Mouse (Mus musculus): ENCODE data around the gene Rnpepl1.

Gene Rnpepl1

GRCm38 (mm10) chr1:92906779-92907631, 3.6 kb upstream of the Rnpepl1 start, which contains the start of gene Dusp28:
TSS of gene Dusp28 (plus strand) at chr1:92906981.
- DNase-seq (ENCODE audit: low spot score) = peak; percentile 96

- no peak for DNase-seq (ENCODE audit: low spot score)
These were observed 2.8 kb upstream of the Rnpepl1 start for GRCm38 (mm10) chr1:92907632-92908360.

DNA sequence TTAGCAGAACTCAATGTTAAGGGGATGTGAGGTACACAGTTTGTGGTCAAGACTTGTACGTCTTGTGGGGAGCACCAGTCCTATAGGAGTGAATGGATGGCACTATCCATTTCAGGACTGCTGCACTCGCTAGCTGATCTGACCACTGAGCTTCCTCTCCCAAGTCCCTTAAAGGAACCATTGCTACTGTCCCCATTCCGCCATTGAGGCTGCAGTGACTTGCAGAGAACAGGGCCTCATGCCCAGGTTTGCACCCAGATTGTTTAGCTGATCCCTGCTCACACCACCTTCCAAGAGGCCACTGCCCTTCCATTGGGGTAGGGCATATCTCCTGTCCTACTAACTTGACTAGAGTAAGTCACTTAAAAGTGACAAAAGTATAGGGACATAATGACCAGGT, 1.9 kb upstream of the Rnpepl1 start:
- no peak for DNase-seq (ENCODE audit: low spot score)

GRCm38 (mm10) chr1:92909068-92909467, 1.5 kb upstream of the Rnpepl1 start:
- DNase-seq (ENCODE audit: low spot score) = peak; percentile 30

- DNase-seq (ENCODE audit: low spot score) = peak; percentile 60
These were observed 540 bp downstream of the Rnpepl1 start for GRCm38 (mm10) chr1:92910925-92911720.

DNA sequence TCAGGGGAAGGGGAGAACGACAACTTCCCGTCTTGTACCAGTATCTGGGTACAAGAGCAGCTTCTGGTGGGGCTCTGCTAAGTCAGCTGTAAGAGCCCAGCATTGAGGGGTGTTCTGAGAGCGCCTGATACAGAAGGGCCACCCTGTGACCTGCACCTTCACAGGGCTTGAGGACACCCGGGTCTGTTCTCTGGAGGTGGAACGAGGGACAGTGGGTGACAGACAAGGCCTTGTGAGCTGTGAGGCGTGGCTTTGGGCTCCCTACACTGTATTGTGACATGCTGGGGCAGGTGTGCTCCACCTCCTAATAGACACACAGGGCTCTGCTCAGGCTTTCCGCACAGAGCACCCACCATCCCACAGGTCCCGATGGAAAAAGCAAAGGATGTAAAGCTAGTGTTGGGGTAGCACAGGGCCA, 1.1 kb downstream of the Rnpepl1 start:
- no peak for DNase-seq (ENCODE audit: low spot score)

- peak; percentile 36 for DNase-seq (ENCODE audit: low spot score)
These were observed 1.7 kb downstream of the Rnpepl1 start for GRCm38 (mm10) chr1:92912286-92912685.

- DNase-seq (ENCODE audit: low spot score) = no peak
These were observed 3.7 kb downstream of the Rnpepl1 start for GRCm38 (mm10) chr1:92914239-92914638.

DNA sequence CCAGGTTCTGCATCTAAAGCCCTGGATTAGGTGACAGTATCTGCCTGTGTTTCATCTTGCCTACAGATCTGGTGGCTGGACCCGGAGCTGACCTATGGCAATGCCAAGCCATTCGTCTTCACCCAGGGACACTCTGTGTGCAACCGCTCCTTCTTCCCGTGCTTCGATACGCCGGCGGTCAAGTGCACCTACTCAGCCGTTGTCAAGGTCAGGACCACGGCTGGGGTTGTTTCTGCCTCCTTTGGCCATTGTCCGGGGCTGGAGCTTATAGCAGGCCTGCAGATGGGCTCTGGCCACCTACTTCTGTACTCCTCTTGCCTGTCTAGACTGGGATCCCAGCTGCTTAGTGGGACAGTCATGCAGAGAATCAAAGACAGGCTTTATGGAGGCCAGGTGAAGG, 4.4 kb downstream of the Rnpepl1 start:
- DNase-seq (ENCODE audit: low spot score) = no peak

DNA sequence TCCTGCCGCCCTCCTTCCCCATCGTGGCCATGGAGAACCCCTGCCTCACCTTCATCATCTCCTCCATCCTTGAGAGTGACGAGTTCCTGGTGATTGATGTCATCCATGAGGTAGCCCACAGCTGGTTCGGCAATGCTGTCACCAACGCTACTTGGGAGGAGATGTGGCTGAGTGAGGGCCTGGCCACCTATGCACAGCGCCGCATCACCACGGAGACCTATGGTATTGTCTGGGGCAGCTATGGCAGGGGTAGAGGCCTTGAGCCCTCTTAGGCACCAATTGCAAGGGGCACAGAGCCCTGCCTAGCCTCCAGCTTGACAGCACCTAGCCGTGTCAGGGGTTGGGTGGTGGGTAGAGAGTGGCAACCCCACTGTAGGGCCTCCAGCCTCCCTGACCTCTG, 6.1 kb downstream of the Rnpepl1 start:
- no peak for DNase-seq (ENCODE audit: low spot score)

DNA sequence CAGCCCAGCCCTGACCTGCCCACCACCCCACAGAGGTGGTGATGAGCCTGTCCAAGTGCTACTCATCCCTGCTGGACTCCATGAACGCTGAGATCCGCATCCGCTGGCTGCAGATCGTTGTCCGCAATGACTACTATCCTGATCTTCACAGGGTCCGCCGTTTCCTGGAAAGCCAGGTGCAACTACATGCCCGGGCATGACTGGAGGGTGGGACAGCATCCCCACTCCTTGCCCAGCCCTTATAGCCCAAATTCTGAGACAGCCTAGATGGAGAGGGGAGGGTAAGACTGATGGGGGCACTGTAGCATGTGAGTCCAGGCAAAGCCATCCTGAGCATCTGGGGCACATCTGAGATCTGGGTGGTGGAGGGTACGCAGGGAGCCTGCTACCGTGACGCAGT, 8.6 kb downstream of the Rnpepl1 start:
- no peak for DNase-seq (ENCODE audit: low spot score)

GRCm38 (mm10) chr1:92919775-92920174, 9.2 kb downstream of the Rnpepl1 start:
- no peak for DNase-seq (ENCODE audit: low spot score)

DNA sequence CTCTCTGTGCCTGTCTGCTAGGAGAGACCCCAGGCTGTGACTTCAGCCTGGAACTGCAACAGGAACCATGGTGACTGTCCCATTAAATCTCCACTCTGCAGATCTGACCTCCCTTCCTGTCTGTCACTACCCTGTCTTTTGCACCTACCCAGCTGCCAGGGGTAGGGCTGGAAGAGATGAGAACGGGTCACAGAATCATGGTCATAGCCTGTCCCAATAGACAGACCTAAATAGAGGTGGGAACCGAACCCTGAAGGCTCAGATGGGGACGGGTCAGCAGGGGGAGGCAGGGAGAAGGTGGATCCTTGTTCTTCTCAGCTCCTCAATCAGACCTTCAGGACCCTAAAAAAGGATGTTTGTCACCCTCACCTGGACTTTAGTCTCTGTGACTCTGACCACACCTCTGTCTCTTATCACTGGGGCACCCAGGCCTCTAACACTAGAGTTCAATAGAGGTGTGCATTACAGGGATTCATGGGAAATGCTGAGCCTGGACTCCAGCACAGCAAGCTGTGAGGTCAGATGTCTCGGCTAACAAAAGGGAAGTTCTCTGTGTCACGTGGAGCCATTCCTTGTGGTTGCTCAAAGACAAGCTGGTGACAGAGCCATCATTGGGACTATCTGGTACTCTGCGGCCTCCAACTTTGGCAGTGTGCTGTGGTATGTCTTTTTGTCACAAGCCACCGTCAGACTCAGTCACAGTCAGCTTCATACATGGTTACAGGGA, 10.1 kb downstream of the Rnpepl1 start:
- no peak for DNase-seq (ENCODE audit: low spot score)

GRCm38 (mm10) chr1:92921496-92921895, 10.9 kb downstream of the Rnpepl1 start:
- DNase-seq (ENCODE audit: low spot score) = no peak

GRCm38 (mm10) chr1:92930171-92930706, 19.7 kb downstream of the Rnpepl1 start:
- DNase-seq (ENCODE audit: low spot score) = no peak

DNA sequence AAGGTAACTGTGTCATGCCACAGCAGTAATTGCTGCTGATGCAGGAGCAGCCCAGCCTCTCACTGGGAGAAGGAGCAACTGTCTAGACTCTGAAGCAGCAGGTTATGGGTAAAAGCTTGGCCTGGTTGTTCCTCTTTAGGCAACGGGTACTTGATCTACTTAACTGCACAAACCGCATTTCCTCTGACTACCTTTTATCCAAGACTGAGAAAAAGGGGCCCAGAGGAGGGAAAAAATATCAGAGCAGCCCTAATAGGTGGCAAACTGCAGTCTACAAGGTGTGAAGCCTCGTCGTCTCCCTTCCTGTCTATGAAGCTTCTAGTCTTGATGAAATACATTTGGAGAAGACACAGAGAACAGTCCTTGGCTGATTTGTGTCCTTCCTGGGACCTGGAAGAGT, 23.0 kb downstream of the Rnpepl1 start:
- DNase-seq (ENCODE audit: low spot score) = no peak

DNA sequence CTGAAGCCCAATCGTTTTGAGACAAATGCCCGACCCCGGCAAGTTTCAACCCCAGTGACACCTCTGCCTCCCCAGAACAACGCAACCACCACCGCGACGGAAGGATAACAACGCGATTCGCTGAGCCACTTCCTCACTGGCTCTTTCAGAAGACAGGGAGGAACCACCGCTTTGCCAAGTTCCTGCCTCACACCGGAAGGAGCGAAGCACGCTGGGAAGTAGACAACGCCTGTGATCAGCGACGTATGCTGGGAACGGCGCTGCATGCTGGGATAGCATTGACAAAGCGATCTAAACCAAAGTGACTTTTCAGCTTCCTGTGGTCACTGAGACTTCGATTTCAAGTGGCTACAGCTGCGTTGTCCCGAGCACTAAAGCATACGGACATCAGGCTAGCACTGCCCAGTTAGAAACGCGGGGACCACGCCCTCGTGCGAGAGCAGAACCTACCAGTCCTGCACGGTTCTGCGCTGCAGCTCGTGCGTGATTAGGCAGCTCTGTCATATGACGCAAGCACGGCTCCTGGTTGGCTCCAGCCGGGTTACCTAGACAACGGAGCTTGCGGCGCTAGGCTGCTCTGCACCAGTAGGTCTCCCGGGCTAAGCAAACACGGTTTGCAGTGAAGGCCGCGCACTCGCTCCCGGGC, 23.7 kb downstream of the Rnpepl1 start, which contains the start of gene Capn10:
Capn10 (plus strand) TSS at position 195 of the 646 bp plus-strand sequence.
- peak; percentile 99 for DNase-seq (ENCODE audit: low spot score)

GRCm38 (mm10) chr1:92935054-92935962, 24.7 kb downstream of the Rnpepl1 start:
- DNase-seq (ENCODE audit: low spot score) = no peak

DNA sequence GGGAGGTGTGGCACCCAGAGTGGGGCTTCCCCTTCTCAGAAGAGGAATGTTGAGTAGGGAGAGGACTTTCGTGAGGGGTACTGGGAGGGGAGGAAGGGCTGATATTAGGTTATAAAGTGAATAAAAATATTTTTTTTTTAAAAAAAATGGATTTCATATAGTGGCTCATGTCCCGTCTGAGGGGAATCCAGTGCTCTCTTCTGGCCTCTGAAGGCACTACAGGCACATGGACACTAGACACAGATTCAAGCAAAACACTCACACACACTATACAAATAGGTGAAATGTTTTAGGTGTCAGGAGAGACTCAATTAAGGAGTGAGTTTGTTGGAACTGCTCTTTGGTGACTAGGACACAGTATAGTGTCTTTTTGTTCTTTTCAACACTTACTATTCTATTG, 25.4 kb downstream of the Rnpepl1 start:
- no peak for DNase-seq (ENCODE audit: low spot score)

- DNase-seq (ENCODE audit: low spot score) = no peak
These were observed 25.9 kb downstream of the Rnpepl1 start for GRCm38 (mm10) chr1:92936467-92936866.

Data from embryo, embryonic 10 days (tissue).